Mouse (Mus musculus) CH12.LX (cell line): ENCODE data around the gene Kcnh7. TPM values are rescaled to one million over a fixed set of nuclear protein-coding genes. Genes with fewer than 3 reads are reported as not detected.

ENCODE experiments used
- DNase-seq: peaks from one replicate; pipeline ENCODE4 v3.0.0-alpha.2; 2013; ENCODE audit errors: extremely low read depth
- H3K27ac ChIP-seq: 2 replicates; pipeline ENCODE4 v1.5.1; 2012; ENCODE audit warnings: low read depth, mild to moderate bottlenecking, control low read depth, moderate library complexity; ENCODE audit not compliant: insufficient read depth
- H3K27me3 ChIP-seq: replicated peaks from 2 replicates; pipeline ENCODE3; 2012; ENCODE audit warnings: inconsistent platforms
- H3K36me3 ChIP-seq, 2 experiments: replicated peaks in 1 of 2; 2 replicates each; pipeline versions ENCODE3 to v1.6.1; 2012; ENCODE audit warnings: inconsistent platforms in 1 of 2, low read length in 1 of 2, mild to moderate bottlenecking in 1 of 2, mixed read lengths in 1 of 2, moderate library complexity in 1 of 2; ENCODE audit not compliant: control insufficient read depth in 1 of 2, insufficient read depth in 1 of 2
- H3K4me1 ChIP-seq, 2 experiments: 2 replicates each; pipeline ENCODE4 v1.6.1; 2012; ENCODE audit warnings: inconsistent platforms in 1 of 2, moderate library complexity in 1 of 2; ENCODE audit not compliant: insufficient read depth in 2 of 2, control insufficient read depth in 1 of 2
- H3K4me2 ChIP-seq: 2 replicates; pipeline ENCODE4 v1.6.1; 2012; ENCODE audit warnings: low read depth, mild to moderate bottlenecking, control low read depth; ENCODE audit not compliant: poor library complexity, insufficient read depth, severe bottlenecking
- H3K4me3 ChIP-seq, 3 experiments: fragments of 150-350 bp in 1 of 3; sonication (generic) in 1 of 3; replicated peaks in 1 of 3; 2 replicates each; pipeline versions ENCODE3 to v1.5.1; 2011 to 2012; ENCODE audit warnings: low read depth in 2 of 3, low read length in 2 of 3, mild to moderate bottlenecking in 2 of 3, moderate library complexity in 2 of 3, control low read depth in 1 of 3, improper control_type of control experiment in 1 of 3, inconsistent platforms in 1 of 3, mixed read lengths in 1 of 3; ENCODE audit not compliant: poor library complexity in 1 of 3
- H3K79me2 ChIP-seq: replicated peaks from 2 replicates; pipeline ENCODE4 v1.6.1; 2012; ENCODE audit warnings: mild to moderate bottlenecking, moderate library complexity; ENCODE audit not compliant: control insufficient read depth, poor library complexity, insufficient read depth, severe bottlenecking; ENCODE audit errors: extremely low read depth
- H3K9ac ChIP-seq: 2 replicates; pipeline ENCODE4 v1.6.1; 2012; ENCODE audit warnings: low read depth, mild to moderate bottlenecking, control low read depth, moderate library complexity; ENCODE audit not compliant: insufficient read depth
- H3K9me3 ChIP-seq: replicated peaks from 2 replicates; pipeline ENCODE3; 2012; ENCODE audit warnings: low read length, inconsistent platforms, mixed read lengths
- BHLHE40 ChIP-seq: IDR thresholded peaks from 2 replicates; pipeline ENCODE4 v1.6.1; 2011; ENCODE audit warnings: mild to moderate bottlenecking, low read depth, low read length, improper control_type of control experiment
- CTCF ChIP-seq, 2 experiments: IDR thresholded peaks in 1 of 2; conservative IDR thresholded peaks in 1 of 2; 2 replicates each; pipeline ENCODE4 v1.5.1; 2011 to 2012; ENCODE audit warnings: low read depth in 2 of 2, low read length in 2 of 2, improper control_type of control experiment in 1 of 2, inconsistent platforms in 1 of 2, mild to moderate bottlenecking in 1 of 2, moderate library complexity in 1 of 2
- ELF1 ChIP-seq: IDR thresholded peaks from 2 replicates; pipeline ENCODE4 v1.6.1; 2014; ENCODE audit warnings: low read depth, mild to moderate bottlenecking, inconsistent platforms, low read length, improper control_type of control experiment
- JUND ChIP-seq: conservative IDR thresholded peaks from 2 replicates; pipeline ENCODE4 v1.6.1; 2011; ENCODE audit warnings: low read depth, low read length, improper control_type of control experiment
- MEF2A ChIP-seq: IDR thresholded peaks from 2 replicates; pipeline ENCODE4 v1.6.1; 2014; ENCODE audit warnings: low read depth, mild to moderate bottlenecking, inconsistent platforms, low read length, improper control_type of control experiment, borderline replicate concordance
- MYC ChIP-seq: IDR thresholded peaks from 2 replicates; pipeline ENCODE4 v1.6.1; 2011; ENCODE audit warnings: low read depth, mild to moderate bottlenecking, improper control_type of control experiment, low read length
- NELFE ChIP-seq: IDR thresholded peaks from 2 replicates; pipeline ENCODE4 v1.6.1; 2011; ENCODE audit warnings: low read depth, low read length, improper control_type of control experiment
- PAX5 ChIP-seq: IDR thresholded peaks from 2 replicates; pipeline ENCODE4 v1.6.1; 2012; ENCODE audit warnings: low read length, inconsistent platforms, mixed read lengths
- POLR2A ChIP-seq: IDR thresholded peaks from 2 replicates; pipeline ENCODE4 v1.6.1; 2011; ENCODE audit warnings: low read depth, mild to moderate bottlenecking, improper control_type of control experiment, low read length
- RCOR1 ChIP-seq: conservative IDR thresholded peaks from 2 replicates; pipeline ENCODE4 v1.6.1; 2012; ENCODE audit warnings: low read depth, mild to moderate bottlenecking, inconsistent platforms, low read length, improper control_type of control experiment
- SIN3A ChIP-seq: IDR thresholded peaks from 2 replicates; pipeline ENCODE4 v1.6.1; 2012; ENCODE audit warnings: low read length, improper control_type of control experiment, inconsistent platforms
- SMC3 ChIP-seq: IDR thresholded peaks from 2 replicates; pipeline ENCODE4 v1.6.1; 2011; ENCODE audit warnings: low read depth, low read length, improper control_type of control experiment
- TBP ChIP-seq: conservative IDR thresholded peaks from 2 replicates; pipeline ENCODE4 v1.6.1; 2011; ENCODE audit warnings: low read depth, low read length, improper control_type of control experiment
- TCF12 ChIP-seq: IDR thresholded peaks from 2 replicates; pipeline ENCODE4 v1.6.1; 2014; ENCODE audit warnings: low read depth, mild to moderate bottlenecking, inconsistent platforms, low read length, improper control_type of control experiment
- USF1 ChIP-seq: IDR thresholded peaks from 2 replicates; pipeline ENCODE4 v1.6.1; 2014; ENCODE audit warnings: low read depth, mild to moderate bottlenecking, inconsistent platforms, low read length, improper control_type of control experiment
- ZNF384 ChIP-seq: IDR thresholded peaks from 2 replicates; pipeline ENCODE4 v1.6.1; 2012; ENCODE audit warnings: low read depth, low read length, improper control_type of control experiment, inconsistent platforms
- dilution Hi-C: fragments of 300-500 bp; cut with MboI; formaldehyde crosslinking; loops from 2 replicates; pipeline ENCODE4 v1.14.3; 2020; ENCODE audit warnings: low sequenced_read_pairs; ENCODE audit not compliant: extremely low pct_unique_long_range_greater_than_20kb, extremely low pct_ligation_motif_present
- in situ Hi-C: fragments of 300-500 bp; cut with MboI; formaldehyde crosslinking; loops from 3 replicates; pipeline ENCODE4 v1.14.3; 2019; ENCODE audit warnings: low sequenced_read_pairs, low pct_ligation_motif_present, low pct_unique_long_range_greater_than_20kb, mixed read lengths
- polyA plus RNA-seq: library from polyadenylated mRNA; unstranded; fragments of >175 nt; gene quantifications from 2 replicates; pipeline ENCODE4 v1.2.1, GENCODE M21; 2012; ENCODE audit warnings: low read depth; ENCODE audit not compliant: insufficient read length
- total RNA-seq, 2 experiments: library from RNA; depleted of rRNA; stranded (reverse); fragments of 300-350 nt in 1 of 2; fragments of >200 nt in 1 of 2; gene quantifications; 2 replicates each; pipeline ENCODE4 v1.2.3; 2012 to 2014

The Kcnh7 gene
- total and polyA plus RNA-seq, 3 experiments = 0.10 TPM; not detected in 2

DNA sequence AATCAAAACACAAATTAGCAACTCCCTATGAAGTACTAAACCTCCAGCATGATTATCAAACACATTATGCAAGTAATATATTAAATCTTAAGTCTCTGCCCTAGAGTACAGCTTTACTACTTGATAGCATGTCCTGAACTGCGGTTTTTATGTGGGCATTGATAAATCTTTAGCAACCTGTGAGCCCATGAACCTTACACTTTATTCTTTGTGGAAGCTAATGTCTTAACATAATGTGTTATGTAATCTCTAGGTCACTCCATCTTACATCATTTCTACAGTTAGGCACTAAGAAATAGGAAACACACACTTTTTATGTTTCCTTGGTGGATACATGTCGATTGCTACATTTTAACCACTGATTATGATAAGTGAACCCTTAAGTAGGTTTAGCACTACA is 437.8 kb downstream of the Kcnh7 start:
- dilution Hi-C loops (no loop called here), in situ Hi-C loops (no loop called here)
- no peaks in the 10 kb centered on the region for H3K27me3 ChIP-seq
- H3K9ac ChIP-seq = no peak overlapping the region
- H3K4me3 ChIP-seq = no peak overlapping the region
- H3K79me2 ChIP-seq = no peaks in the 10 kb centered on the region
- DNase-seq = no peak
- TF ChIP-seq BHLHE40 (no peak), NELFE (no peak), ZNF384 (no peak), USF1 (no peak)
- H3K36me3 ChIP-seq = no peaks in the 10 kb centered on the region
- no peak overlapping the region for H3K27ac ChIP-seq
- no peaks in the 10 kb centered on the region for H3K4me1 ChIP-seq
- no peak overlapping the region for H3K4me2 ChIP-seq
- no peaks in the 10 kb centered on the region for H3K9me3 ChIP-seq

- H3K27ac ChIP-seq = no peak overlapping the region
- no peak for DNase-seq
- no peaks in the 10 kb centered on the region for H3K27me3 ChIP-seq
- TF ChIP-seq SMC3 = no peak
- TF ChIP-seq MYC = no peak
- no peak for TF ChIP-seq POLR2A
- TF ChIP-seq JUND = no peak
- no peak for TF ChIP-seq CTCF (conservative IDR thresholded peaks at IDR 0.05 in 1 of 2, IDR thresholded peaks at IDR 0.05 in 1 of 2; ENCODE audit: low read depth in 2 of 2, low read length in 2 of 2)
- no peak for TF ChIP-seq SIN3A
- no peaks in the 10 kb centered on the region for H3K36me3 ChIP-seq
- H3K79me2 ChIP-seq = no peaks in the 10 kb centered on the region
- no peaks in the 10 kb centered on the region for H3K9me3 ChIP-seq
- H3K4me2 ChIP-seq = no peak overlapping the region
- H3K9ac ChIP-seq = no peak overlapping the region
- H3K4me3 ChIP-seq = no peak overlapping the region
- in situ Hi-C loops (no loop called here), dilution Hi-C loops (no loop called here)
- no peaks in the 10 kb centered on the region for H3K4me1 ChIP-seq
These were observed 441.0 kb downstream of the Kcnh7 start for GRCm38 (mm10) chr2:62743098-62743497.

GRCm38 (mm10) chr2:62730671-62731070 is 453.4 kb downstream of the Kcnh7 start:
- Histone ChIP-seq H3K36me3 (no peaks in the 10 kb centered on the region), H3K4me1 (no peaks in the 10 kb centered on the region), H3K9me3 (no peaks in the 10 kb centered on the region), H3K79me2 (no peaks in the 10 kb centered on the region), H3K27ac (no peak overlapping the region), H3K4me2 (no peak overlapping the region), H3K4me3 (no peak overlapping the region), H3K27me3 (no peaks in the 10 kb centered on the region), H3K9ac (no peak overlapping the region)
- no peak for TF ChIP-seq SIN3A
- no peak for TF ChIP-seq MEF2A
- TF ChIP-seq RCOR1 = no peak
- no peak for TF ChIP-seq PAX5
- TF ChIP-seq TBP = no peak
- TF ChIP-seq TCF12 = no peak
- no peak for TF ChIP-seq ELF1
- TF ChIP-seq BHLHE40 = no peak
- dilution Hi-C loops (no loop called here), in situ Hi-C loops (no loop called here)
- DNase-seq = no peak
